Mouse (Mus musculus): ENCODE results near the gene Skap1. TPM values are rescaled to one million over a fixed set of nuclear protein-coding genes. Genes with fewer than 3 reads are reported as not detected.
"Not testable (repeated sequence)": the region's sequence is repeated elsewhere in the genome, so short reads cannot be mapped to it uniquely, and the experiment has no call there.

Gene Skap1
- total RNA-seq, 2 experiments from 2014 or later = 0.24 TPM; not detected in 1

DNA sequence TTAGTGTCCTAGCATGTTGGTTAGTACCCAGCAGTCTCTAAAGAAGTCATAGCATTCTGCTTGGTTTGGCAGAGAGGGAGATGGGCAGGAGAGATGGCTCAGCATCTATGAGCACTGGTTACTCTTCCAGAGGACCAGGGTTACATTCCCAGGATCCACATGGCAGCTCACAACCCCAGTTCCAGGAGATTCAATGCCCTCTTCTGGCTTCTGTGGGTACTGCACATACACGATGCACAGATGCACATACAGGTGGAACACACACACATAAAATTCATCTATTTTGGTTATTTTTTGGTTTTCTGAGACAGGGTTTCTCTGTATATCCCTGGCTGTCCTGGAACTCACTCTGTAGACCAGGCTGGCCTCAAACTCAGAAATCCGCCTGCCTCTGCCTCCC lies 290.9 kb downstream of the Skap1 start:
- no peak for DNase-seq

GRCm38 (mm10) chr11:96757421-96757820 lies 293.0 kb downstream of the Skap1 start:
- DNase-seq = no peak

DNA sequence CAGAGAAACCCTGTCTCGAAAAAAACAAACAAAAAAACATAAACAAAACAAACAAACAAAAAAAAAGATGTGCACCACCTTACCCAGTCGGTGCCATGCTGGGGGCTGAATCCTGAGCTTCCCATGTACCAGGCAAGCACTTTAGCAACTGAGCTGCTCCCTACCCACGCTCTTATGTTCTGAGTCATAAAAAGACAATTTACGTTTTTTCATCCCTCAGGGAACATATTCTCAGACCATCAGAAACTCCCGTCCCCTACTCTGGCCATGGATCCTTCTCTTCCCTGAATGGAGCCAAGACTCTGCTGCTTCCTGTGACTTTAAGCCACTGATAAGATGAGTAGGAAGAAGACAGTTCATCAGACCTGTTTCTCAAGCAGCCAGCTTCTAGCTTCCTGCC lies 294.0 kb downstream of the Skap1 start:
- DNase-seq = no peak

- no peak for DNase-seq
Measured at GRCm38 (mm10) chr11:96760042-96760441, 295.6 kb downstream of the Skap1 start.

DNA sequence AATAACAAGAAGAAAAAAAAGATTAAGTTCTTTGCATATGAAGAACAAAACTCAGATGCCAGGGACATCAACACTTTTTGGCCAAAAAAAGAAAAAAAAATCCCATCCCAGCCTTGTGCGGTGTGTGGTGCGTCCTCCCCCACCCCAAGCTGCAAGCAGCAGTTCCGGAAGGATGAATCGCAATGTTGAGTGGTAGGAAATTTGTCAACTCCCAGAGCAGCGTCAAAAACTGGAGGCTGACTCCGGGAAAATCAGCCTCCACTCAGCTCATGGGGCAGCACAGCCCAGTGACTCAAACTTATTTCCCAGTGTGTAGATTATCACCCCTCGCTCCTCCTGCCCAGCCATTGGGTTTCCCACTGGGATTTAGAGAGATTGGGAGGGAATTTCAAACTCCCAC lies 297.6 kb downstream of the Skap1 start:
- no peak for DNase-seq

DNA sequence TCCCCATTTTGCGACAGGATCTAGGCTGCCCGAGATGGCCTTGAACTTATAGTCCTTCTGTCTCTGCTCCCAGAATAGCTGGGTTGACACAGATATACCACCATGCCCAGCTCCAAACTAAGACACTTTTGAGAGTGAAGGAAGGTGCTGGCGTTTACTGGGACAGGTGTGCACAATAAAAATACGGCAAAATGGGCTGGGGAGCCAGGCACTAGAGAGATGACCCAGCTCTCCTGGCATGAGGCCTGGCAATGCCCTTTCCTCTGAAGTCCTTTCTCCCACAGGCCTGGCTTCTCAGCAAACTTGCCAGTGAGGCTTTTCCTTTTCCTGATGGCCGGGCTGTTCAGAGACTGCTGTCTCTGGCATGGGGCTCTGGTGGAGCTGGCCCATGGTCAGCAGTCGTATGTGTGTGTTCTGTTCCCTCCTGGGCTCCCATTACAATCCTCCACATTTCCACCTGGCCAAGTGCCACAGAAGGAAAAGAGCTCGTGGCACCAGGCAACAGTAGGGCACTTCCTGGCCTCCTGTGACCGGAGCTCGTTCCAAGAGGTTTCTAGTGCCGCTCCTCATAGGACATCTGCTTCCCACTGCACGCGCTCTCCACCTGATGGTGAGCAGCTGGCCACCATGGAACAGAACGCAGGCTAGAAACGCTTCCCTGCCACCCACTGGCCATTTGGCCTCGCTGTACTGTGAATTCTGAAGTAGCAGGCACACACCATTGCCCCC lies 298.5 kb downstream of the Skap1 start:
- DNase-seq = peak; percentile 20

- DNase-seq = no peak
Measured at GRCm38 (mm10) chr11:96764511-96765350, 300.3 kb downstream of the Skap1 start.

DNA sequence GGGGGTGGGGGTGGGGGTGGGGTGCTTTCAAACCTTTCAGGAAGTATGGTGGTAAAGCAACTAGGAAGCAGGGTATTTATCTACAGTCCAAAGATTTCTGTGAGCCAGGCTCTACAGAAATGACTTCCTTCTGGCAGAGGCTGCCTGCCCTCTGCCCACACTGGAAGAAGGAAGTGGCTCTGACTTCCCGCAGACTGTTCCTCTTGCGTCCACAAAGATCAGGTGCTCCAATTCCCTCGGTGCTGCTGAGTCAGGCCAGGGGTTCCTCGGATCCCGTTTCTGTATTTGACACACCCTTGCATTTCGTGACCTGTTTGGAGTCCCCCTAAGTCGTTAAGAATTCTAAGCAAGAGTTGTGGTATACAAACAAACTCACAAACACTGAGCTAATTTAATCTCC lies 301.3 kb downstream of the Skap1 start:
- peak; percentile 23 for DNase-seq

- no peak for DNase-seq
Measured at GRCm38 (mm10) chr11:96766555-96766954, 302.2 kb downstream of the Skap1 start.

DNA sequence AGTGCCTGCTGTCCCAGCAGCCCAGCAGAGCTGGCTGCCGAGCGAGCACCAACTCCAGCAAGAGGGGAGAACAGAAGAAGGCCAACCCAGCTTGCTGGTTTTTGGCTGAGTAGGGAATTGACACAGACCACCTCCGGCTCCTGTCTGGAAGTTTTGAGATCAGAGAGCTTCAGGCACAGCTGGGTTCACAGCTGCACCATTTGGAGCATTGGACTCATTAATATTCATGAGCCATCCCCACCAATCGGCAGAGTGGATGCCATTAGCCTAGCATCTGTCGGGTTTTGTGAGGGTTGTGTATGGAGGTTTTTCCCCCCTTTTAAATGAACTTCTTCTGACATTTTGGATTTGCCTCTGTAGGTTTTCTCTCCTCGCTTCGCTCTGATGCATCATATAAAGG lies 302.7 kb downstream of the Skap1 start:
- DNase-seq = no peak

DNA sequence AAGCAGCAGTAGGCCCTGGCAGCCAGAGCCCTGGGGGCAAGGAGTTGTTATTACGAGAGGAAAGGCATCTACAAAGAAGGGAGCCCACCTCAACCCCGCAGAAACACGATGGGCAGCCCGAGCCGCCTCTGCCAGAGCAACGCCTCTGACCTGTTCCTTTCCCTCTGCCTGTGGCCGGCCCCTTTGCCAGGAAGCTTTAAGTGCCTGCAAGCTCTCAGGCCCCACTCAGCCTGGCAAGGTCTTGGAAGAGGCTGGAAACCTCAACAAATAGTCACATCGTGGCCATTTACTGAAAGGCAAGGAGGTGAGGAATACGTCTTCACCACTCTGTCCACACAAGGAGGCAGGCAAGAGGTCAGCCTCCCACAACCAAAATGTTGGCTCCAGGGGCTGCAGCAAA lies 303.8 kb downstream of the Skap1 start:
- DNase-seq = no peak

GRCm38 (mm10) chr11:96771274-96771975 lies 307.0 kb downstream of the Skap1 start:
- no peak for DNase-seq

- no peak for DNase-seq
Measured at GRCm38 (mm10) chr11:96772413-96772812, 308.0 kb downstream of the Skap1 start.

DNA sequence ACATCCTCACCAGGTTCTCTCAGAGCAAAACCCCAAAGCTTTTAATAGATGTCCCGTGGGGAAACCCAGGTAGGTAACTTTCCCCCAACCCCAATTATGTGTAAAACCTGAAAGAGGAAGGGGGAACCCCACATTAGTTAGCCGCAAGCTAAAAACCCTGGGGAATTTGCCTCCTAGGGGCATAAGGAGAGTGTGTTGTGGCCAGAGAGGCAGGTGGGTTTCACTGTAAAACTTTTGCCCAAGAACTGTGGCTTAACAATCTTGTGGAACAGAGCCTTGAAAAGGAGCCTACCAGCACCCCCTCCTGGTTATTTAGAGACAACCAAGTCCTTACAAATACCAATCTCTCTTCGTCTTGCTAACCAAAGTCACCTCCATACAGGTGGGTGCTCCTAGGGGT lies 310.1 kb downstream of the Skap1 start:
- no peak for DNase-seq

GRCm38 (mm10) chr11:96775063-96775462 lies 310.7 kb downstream of the Skap1 start:
- no peak for DNase-seq

DNA sequence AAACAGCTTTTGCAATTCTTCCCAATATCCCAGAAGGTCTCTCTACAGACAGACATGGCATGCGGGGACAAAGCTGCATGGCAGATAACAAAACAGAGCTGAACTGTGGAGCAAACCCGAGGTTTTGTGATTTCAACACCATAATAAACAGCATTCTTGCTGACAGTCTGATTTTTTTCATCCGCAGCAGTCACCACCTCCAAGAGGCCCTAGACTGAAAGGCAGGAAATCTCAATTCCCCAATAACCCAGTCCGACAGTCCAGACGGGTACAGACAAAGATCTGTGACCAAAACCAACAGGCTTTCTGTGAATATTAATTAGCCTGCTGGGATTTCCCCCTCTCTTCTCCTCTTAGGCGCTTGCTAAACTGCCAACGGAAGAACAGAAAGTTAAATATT lies 311.3 kb downstream of the Skap1 start:
- DNase-seq = no peak

GRCm38 (mm10) chr11:96776068-96776467 lies 311.7 kb downstream of the Skap1 start:
- DNase-seq = no peak

DNA sequence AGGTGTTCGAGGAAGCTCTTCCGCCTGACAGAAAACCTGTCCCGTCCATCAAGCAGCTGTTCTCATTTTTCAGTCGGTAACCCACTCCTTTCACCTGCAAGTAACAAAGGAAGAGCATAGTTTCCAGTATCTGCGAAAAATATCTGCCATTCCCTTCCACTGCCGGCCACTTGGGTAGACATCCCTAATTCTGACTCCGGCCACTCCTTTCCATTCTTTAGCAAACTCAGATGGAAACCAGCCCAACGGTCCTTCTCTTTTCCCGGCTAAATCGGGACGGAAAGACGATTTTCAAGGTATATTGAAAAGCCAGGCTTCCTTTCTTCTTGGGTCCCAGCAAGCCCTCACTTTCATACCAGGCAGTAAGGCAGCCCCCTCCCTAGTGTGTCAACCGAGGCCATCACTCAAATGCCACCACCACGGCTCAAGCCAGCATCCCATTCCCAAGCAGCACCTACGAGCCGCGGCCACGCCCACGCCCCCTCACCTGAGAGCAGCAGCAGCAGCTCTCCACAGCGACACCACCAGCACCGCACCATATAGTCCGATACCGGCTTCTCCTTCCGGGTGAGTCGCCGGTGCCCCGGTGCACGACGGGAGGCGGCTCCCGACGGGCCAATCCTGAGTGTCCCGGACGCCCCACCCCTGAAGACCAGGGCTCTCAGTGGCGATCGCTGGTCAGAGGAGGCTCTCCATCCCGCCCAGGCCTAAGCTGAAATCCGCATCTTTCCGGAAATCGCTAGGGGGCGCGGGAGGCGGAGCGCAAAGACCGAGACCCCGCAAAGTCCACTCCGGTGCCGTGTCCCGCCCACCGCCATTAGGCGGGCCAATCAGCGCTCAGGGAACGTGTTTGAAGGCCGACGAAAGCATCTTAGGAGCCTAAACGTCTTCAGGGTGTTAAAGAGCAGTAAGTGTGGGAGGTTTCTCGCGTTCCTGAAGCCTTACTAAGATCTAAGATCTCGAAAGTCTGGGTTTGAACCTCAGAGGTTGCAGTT lies 312.9 kb downstream of the Skap1 start, which contains the start of gene Snx11:
TSS of gene Snx11 (minus strand) at position 592 of the 995 bp plus-strand sequence.
- DNase-seq = peak; percentile 100

DNA sequence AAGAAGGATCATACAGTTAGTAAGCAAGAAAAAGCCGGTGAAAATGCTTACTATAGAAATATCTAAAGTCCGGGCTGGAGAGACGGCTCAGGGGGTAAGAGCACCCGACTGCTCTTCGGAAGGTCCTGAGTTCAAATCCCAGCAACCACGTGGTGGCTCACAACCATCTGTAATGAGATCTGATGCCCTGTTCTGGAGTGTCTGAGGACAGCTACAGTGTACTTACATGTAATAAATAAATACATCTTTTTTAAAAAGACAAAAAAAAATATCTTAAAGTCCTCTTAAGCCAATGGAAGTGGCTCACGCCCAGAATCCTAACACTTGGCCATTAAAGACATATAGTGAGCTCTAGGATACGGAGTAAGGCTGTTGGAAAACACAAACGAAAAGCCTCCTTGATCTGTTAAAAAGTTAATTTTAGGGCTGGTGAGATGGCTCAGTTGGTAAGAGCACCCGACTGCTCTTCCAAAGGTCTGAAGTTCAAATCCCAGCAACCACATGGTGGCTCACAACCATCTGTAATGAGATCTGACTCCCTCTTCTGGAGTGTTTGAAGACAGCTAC lies 313.8 kb downstream of the Skap1 start:
- DNase-seq = not testable (repeated sequence)

DNA sequence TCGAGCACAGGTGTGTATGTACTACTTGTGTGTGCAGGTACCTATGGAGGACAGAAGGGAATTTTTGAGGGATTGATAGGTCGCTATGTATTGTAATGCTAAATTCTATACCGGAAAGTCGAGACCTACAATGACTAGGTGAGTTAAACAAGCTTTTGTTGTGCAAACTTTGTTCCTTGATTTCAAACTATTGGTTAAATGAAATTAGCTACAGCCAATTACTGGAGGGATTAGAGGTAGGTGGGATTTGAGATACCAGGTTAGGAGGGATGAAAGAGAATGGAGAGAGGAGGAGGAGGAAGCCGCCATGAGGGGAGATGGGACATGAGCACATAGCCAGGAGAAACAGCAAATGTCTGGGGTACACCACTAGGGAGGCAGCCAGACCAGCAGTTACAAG lies 315.9 kb downstream of the Skap1 start:
- no peak for DNase-seq

DNA sequence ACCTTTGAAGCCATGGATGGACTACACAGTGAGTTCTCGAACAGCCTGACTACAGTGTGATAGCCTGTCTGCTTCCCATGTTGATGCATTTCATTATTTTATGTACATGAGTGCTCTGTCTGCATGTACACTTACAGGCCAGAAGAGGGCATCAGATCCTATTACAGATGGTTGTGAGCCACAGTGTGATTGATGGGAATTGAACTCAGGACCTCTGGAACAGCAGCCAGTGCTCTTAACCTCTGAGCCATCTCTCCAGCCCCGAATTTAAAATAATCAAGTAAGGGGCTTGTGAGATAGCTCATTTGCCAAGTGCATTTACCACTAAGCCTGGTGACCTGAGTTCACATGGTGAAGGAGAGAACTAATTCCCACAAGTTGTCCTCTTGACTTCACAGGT lies 317.0 kb downstream of the Skap1 start:
- no peak for DNase-seq

All from gastrocnemius, postnatal 25 days (tissue).